Mouse (Mus musculus) kidney, embryonic 15.5 days (tissue): ENCODE results near the gene Armc8. TPM values are rescaled to one million over a fixed set of nuclear protein-coding genes. Genes with fewer than 3 reads are reported as not detected.

Experiments
- ATAC-seq: fragments of 200-750 bp; cut with Nextera tagmentation; replicated peaks from 2 replicates; pipeline ENCODE4 v1.8.0; 2017; ENCODE audit warnings: moderate TSS enrichment; ENCODE audit not compliant: low FRiP score
- H3K27ac ChIP-seq: fragments of 300-500 bp; sonication (generic); 2 replicates; pipeline ENCODE4 v1.5.1; 2015; ENCODE audit warnings: mild to moderate bottlenecking, inconsistent platforms
- H3K27me3 ChIP-seq: fragments of 300-500 bp; sonication (generic); 2 replicates; pipeline ENCODE4 v1.6.1; 2015; ENCODE audit warnings: inconsistent platforms
- H3K36me3 ChIP-seq: fragments of 300-500 bp; sonication (generic); 2 replicates; pipeline ENCODE4 v1.6.1; 2015; ENCODE audit warnings: inconsistent platforms
- H3K4me1 ChIP-seq: fragments of 300-500 bp; sonication (generic); 2 replicates; pipeline ENCODE4 v1.6.1; 2015; ENCODE audit warnings: inconsistent platforms
- H3K4me2 ChIP-seq: fragments of 300-500 bp; sonication (generic); 2 replicates; pipeline ENCODE4 v1.6.1; 2015; ENCODE audit warnings: moderate library complexity, mild to moderate bottlenecking, inconsistent platforms
- H3K4me3 ChIP-seq: fragments of 300-500 bp; sonication (generic); replicated peaks from 2 replicates; pipeline ENCODE4 v1.5.1; 2015; ENCODE audit warnings: mild to moderate bottlenecking, inconsistent platforms
- H3K9ac ChIP-seq: fragments of 300-500 bp; sonication (generic); 2 replicates; pipeline ENCODE4 v1.6.1; 2015; ENCODE audit warnings: mild to moderate bottlenecking, inconsistent platforms
- H3K9me3 ChIP-seq: fragments of 300-500 bp; sonication (generic); replicated peaks from 2 replicates; pipeline ENCODE4 v1.6.1; 2016; ENCODE audit warnings: inconsistent platforms
- whole genome bisulfite sequencing: fragments of 180-500 bp; shearing (Covaris S2); methylation state at CpG from one replicate; pipeline ENCODE4 v1.1.7; 2015; ENCODE audit warnings: mixed read lengths; 5-methylcytosine and 5-hydroxymethylcytosine counted together
- polyA plus RNA-seq: library from polyadenylated mRNA; unstranded; fragments of >200 nt; fragmentation: Nextera tagmentation; extraction: Ambion mirVana; gene quantifications from 2 replicates; pipeline ENCODE4 v1.2.1, GENCODE M21; 2015

Gene Armc8
- polyA plus RNA-seq, 1 experiment from 2014 or later = 23.9 TPM

DNA sequence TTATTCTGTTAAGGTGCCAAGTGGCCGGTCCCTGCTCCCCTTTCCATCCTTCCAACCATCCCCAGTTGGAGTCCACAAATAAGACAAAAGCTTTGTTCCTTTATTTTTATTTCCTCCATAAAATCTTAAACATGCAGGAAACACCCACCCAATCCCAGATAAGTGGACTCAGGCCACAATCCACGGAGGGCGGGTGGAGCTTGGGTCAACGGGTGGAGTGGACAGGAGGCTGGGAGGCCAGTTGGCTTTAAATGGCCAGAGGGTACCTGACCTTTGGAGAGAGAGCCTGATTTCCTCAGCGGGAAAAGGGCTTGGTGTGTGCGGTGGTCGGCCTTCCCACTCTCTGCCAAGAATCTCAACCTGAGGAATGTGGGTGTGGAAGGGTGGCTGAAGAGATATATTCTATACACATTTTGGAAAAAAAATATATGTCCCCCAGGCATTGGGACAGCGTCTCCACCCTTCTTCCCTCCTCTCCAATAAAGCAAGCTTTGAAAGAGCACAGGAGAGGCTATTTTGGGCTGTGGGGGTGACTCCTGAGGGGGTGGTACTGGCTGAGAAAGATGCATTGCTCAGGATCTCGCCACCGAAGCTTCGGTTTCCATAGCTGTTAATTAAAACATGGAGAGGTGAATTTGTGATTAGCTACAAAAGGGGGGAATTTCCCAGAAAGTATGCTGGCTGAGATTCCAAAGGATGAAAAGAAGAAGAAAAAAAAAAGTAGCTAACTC, 139.9 kb downstream of the Armc8 start:
- Histone ChIP-seq H3K9me3 (no peaks in the 10 kb centered on the region), H3K27me3 (no peaks in the 10 kb centered on the region), H3K36me3 (no peaks in the 10 kb centered on the region), H3K9ac (no peak overlapping the region), H3K4me1 (peaks cover 28% of the 10 kb centered on the region), H3K4me2 (no peak overlapping the region), H3K4me3 (no peak overlapping the region), H3K27ac (no peak overlapping the region)
- 71% methylated on average over 11 of the region's 11 CpGs for WGBS
- ATAC-seq = no peak

Other genes with a start within 250 kb of the Armc8 start
- gene Esyt3, start 210.3 kb downstream of the Armc8 start, polyA plus RNA-seq = 0.35 and 0.54 TPM in 2 replicates
- 10.6 and 11.4 TPM in 2 replicates for gene Mras, start 131.5 kb downstream of the Armc8 start, polyA plus RNA-seq
- gene Nme9, start 117.4 kb downstream of the Armc8 start, polyA plus RNA-seq = 0.30 TPM in 1 of 2 replicates, not detected in the other
- 29.0 and 31.6 TPM in 2 replicates for gene Dbr1, start 6.9 kb upstream of the Armc8 start, polyA plus RNA-seq
- gene A4gnt, start 43.6 kb upstream of the Armc8 start, polyA plus RNA-seq = 0.44 and 0.51 TPM in 2 replicates
- gene Dzip1l, start 60.6 kb upstream of the Armc8 start, polyA plus RNA-seq = 19.7 and 26.7 TPM in 2 replicates
- not detected in 2 replicates for gene Cldn18, start 148.4 kb upstream of the Armc8 start, polyA plus RNA-seq